Mouse (Mus musculus): ENCODE results near the gene AU022252.

DNA sequence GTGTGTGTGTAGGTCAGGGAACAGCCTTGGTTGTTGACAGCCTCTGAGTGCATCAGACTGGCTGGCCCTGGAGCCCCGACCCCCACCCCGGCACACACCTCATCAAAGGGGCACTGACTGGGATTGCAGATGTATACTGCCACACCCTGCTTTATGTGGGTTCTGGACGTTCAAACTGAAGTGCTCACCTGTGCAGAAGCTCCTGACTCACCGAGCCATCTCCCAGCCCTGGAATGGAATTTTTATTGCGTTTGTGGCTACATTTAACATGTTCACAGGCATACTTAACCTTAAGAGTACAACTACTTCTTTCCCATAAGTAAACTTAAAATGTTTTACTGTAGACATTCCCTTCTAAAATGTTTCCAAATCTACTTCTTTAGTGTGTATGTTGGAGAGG lies 74.6 kb downstream of the AU022252 start:
- TF ChIP-seq CHD2 (IDR thresholded peaks at IDR 0.05; ENCODE audit: low read length) (no peak), EP300 (IDR thresholded peaks at IDR 0.05; ENCODE audit: low read depth in 1 of 2, low read length in 2 of 2) (no peak), ZMIZ1 (IDR thresholded peaks at IDR 0.05; ENCODE audit: low read depth, low read length) (no peak), POLR2A (IDR thresholded peaks at IDR 0.05; ENCODE audit: control insufficient read depth in 1 of 2, insufficient read depth in 1 of 2, low read depth in 1 of 2, low read length in 2 of 2, poor library complexity in 1 of 2) (no peak), MEF2A (IDR thresholded peaks at IDR 0.05; ENCODE audit: extremely low read depth, insufficient replicate concordance, low read depth, low read length, poor library complexity, severe bottlenecking) (no peak), CTCF (IDR thresholded peaks at IDR 0.05 in 2 of 3, conservative IDR thresholded peaks at IDR 0.05 in 1 of 3; ENCODE audit: control insufficient read depth in 1 of 3, insufficient read depth in 1 of 3, low read depth in 2 of 3, low read length in 3 of 3, poor library complexity in 1 of 3, severe bottlenecking in 1 of 3) (no peak), MAX (IDR thresholded peaks at IDR 0.05; ENCODE audit: low read length) (no peak), USF1 (IDR thresholded peaks at IDR 0.05; ENCODE audit: low read depth, low read length) (no peak), BHLHE40 (IDR thresholded peaks at IDR 0.05; ENCODE audit: borderline replicate concordance, low read depth, low read length) (no peak)

All from MEL (cell line).